Comparison of ENCODE assay signal across 20 mouse cellular contexts in genomic region chr9:27842806-27843205, GRCm38 (mm10). TPM values are rescaled to one million over a fixed set of nuclear protein-coding genes. Genes with fewer than 3 reads are reported as not detected.
DNase-seq lines count a peak whose midpoint lies in the region; ATAC-seq and TF ChIP-seq lines count a peak whose summit lies in the region.
"Had no signal": no experiment of that assay in that cellular context is flagged by ENCODE, and none has a peak within 500 bp of the region (broad histone marks: within the 10 kb centered on the region; RNA-seq: fewer than 3 reads in every experiment).

No protein-coding gene starts in this region.

- no peak for ATAC-seq in G1E (ENCODE audit: extremely low read depth, insufficient number of reproducible peaks, low FRiP score, poor library complexity, severe bottlenecking)
- ATAC-seq in neutrophil, adult 5-6 weeks (ENCODE audit: extremely low read depth, insufficient number of reproducible peaks, low FRiP score, poor library complexity, severe bottlenecking): 0 out of 2 replicates have a peak, but pooled peaks have one; percentile 19
- ATAC-seq: forebrain, embryonic 16.5 days; intestine, embryonic 15.5 days had no signal

- WGBS in heart, embryonic 10.5 days: 73% methylated on average over 5 of the region's 5 CpGs

- no peaks in the 10 kb centered on the region for H3K4me1 ChIP-seq in G1E (ENCODE audit: insufficient read depth, low read depth, low read length)
- H3K4me1 ChIP-seq in heart, embryonic 10.5 days: no peaks in the 10 kb centered on the region
- H3K4me1 ChIP-seq: forebrain, embryonic 12.5 days; heart, embryonic 12.5 days; intestine, embryonic 15.5 days had no signal

- H3K27me3 ChIP-seq in G1E (ENCODE audit: insufficient read depth, low read length): no peaks in the 10 kb centered on the region
- no peaks in the 10 kb centered on the region for H3K27me3 ChIP-seq in heart, embryonic 10.5 days (ENCODE audit: insufficient read depth, poor library complexity, severe bottlenecking)
- H3K27me3 ChIP-seq: CH12.LX; forebrain, embryonic 12.5 days; heart, embryonic 12.5 days; intestine, embryonic 15.5 days had no signal

- peaks cover 3% of the 10 kb centered on the region; the same call in 1 of the 2 replicates for H3K9me3 ChIP-seq in G1E (replicated peaks)
- no peaks in the 10 kb centered on the region for H3K9me3 ChIP-seq in heart, embryonic 10.5 days
- H3K9me3 ChIP-seq: forebrain, embryonic 12.5 days; heart, embryonic 12.5 days; hindbrain, embryonic 10.5 days; intestine, embryonic 15.5 days had no signal

- no peak for TF ChIP-seq CTCF in G1E (IDR thresholded peaks at IDR 0.05; ENCODE audit: low read depth, low read length)

- H3K36me3 ChIP-seq in G1E (replicated peaks): no peaks in the 10 kb centered on the region
- no peaks in the 10 kb centered on the region for H3K36me3 ChIP-seq in heart, embryonic 10.5 days
- H3K36me3 ChIP-seq: forebrain, embryonic 12.5 days; heart, embryonic 12.5 days; hindbrain, embryonic 10.5 days; intestine, embryonic 15.5 days had no signal

- peak; percentile 59 for DNase-seq in adrenal gland, adult 2 months
- no peak for DNase-seq in adrenal gland, postnatal 4 days (ENCODE audit: low spot score in 2 of 2)
- no peak for DNase-seq in G1E (ENCODE audit: low spot score)
- peak; percentile 27 for DNase-seq in adrenal gland, postnatal 14 days
- DNase-seq in heart, embryonic 10.5 days (ENCODE audit: low spot score): no peak
- no peak for DNase-seq in kidney, postnatal 4 days
- DNase-seq: cerebellum, adult 18-20 months; cerebellum, adult 9-11 months; cerebellum, postnatal 36 days; gastrocnemius, postnatal 10 days; heart, adult 18-20 months; kidney, adult 18-20 months had no signal

- no peak overlapping the region for H3K27ac ChIP-seq in heart, embryonic 10.5 days
- H3K27ac ChIP-seq: forebrain, embryonic 12.5 days; hindbrain, embryonic 10.5 days; hindbrain, embryonic 14.5 days; intestine, embryonic 15.5 days had no signal

- H3K4me3 ChIP-seq in G1E (ENCODE audit: low read depth, low read length): peak overlapping the region; percentile 4; the same call in 1 of the 2 replicates
- H3K4me3 ChIP-seq in heart, embryonic 10.5 days: no peak overlapping the region
- H3K4me3 ChIP-seq: forebrain, embryonic 12.5 days; heart, embryonic 12.5 days; hindbrain, embryonic 10.5 days; intestine, embryonic 15.5 days had no signal

RNA-seq across cellular contexts. Expression of gene Opcml, which starts 52.2 kb away (rescaled TPM):
- total RNA-seq in adrenal gland, adult 2 months (2021): 1 to 10 TPM in 1 of 2 experiments, under 1 TPM in 1; 0.83 to 1.3 TPM
- 0.06 and 0.67 TPM in 2 replicates for polyA plus RNA-seq in adrenal gland, adult 2 months (2012; rRNA removed)
- total RNA-seq in adrenal gland, postnatal 4 days (2021): 1 to 10 TPM; 1.8 to 2.6 TPM
- not detected in 2 replicates for total RNA-seq in G1E (2014; fragmentation: Nextera tagmentation)
- 0.12 and 0.82 TPM in 2 replicates for total RNA-seq in G1E (2017)
- not detected in 2 replicates for polyA plus RNA-seq in G1E (2012)
- 1.4 and 1.5 TPM in 2 replicates for total RNA-seq in adrenal gland, postnatal 14 days (2021)
- total RNA-seq in neutrophil, adult 5-6 weeks (2017): 0.12 TPM in 1 of 2 replicates, not detected in the other
- 1.7 and 4.3 TPM in 2 replicates for polyA plus RNA-seq in heart, embryonic 10.5 days (2016; fragmentation: Nextera tagmentation; extraction: Ambion mirVana)

Comparison
In these comparisons a context has a peak if more than half of its experiments do, and no peak if none do; other contexts are left out.
1. DNase-seq: peak in adrenal gland, adult 2 months (single experiment) and adrenal gland, postnatal 14 days (single experiment); none in adrenal gland, postnatal 4 days (0 of 2), G1E (single experiment), heart, embryonic 10.5 days (single experiment) and kidney, postnatal 4 days (0 of 2).